Mouse (Mus musculus) liver, embryonic 12.5 days (tissue): ENCODE data around the gene Arid2. TPM values are rescaled to one million over a fixed set of nuclear protein-coding genes. Genes with fewer than 3 reads are reported as not detected.
"Not testable (repeated sequence)": the region's sequence is repeated elsewhere in the genome, so short reads cannot be mapped to it uniquely, and the experiment has no call there.

Experiments
- ATAC-seq: fragments of 200-750 bp; cut with Nextera tagmentation; 2 replicates; pipeline ENCODE4 v1.8.0; 2017; ENCODE audit warnings: moderate number of reproducible peaks, mild to moderate bottlenecking, moderate library complexity
- H3K27ac ChIP-seq: fragments of 300-500 bp; sonication (generic); 2 replicates; pipeline ENCODE4 v1.5.1; 2016; ENCODE audit warnings: mild to moderate bottlenecking
- H3K27me3 ChIP-seq: fragments of 300-500 bp; sonication (generic); replicated peaks from 2 replicates; pipeline ENCODE4 v1.6.1; 2016; ENCODE audit warnings: mild to moderate bottlenecking, moderate library complexity
- H3K36me3 ChIP-seq: fragments of 300-500 bp; sonication (generic); 2 replicates; pipeline ENCODE4 v1.6.1; 2016; ENCODE audit warnings: mild to moderate bottlenecking, moderate library complexity
- H3K4me1 ChIP-seq: fragments of 300-500 bp; sonication (generic); 2 replicates; pipeline ENCODE4 v1.6.1; 2016
- H3K4me2 ChIP-seq: fragments of 300-500 bp; sonication (generic); 2 replicates; pipeline ENCODE4 v1.6.1; 2016; ENCODE audit warnings: mild to moderate bottlenecking, moderate library complexity
- H3K4me3 ChIP-seq: fragments of 300-500 bp; sonication (generic); 2 replicates; pipeline ENCODE4 v1.5.1; 2016; ENCODE audit warnings: mild to moderate bottlenecking, moderate library complexity
- H3K9ac ChIP-seq: fragments of 300-500 bp; sonication (generic); 2 replicates; pipeline ENCODE4 v1.6.1; 2016; ENCODE audit warnings: mild to moderate bottlenecking, moderate library complexity
- H3K9me3 ChIP-seq: fragments of 300-500 bp; sonication (generic); replicated peaks from 2 replicates; pipeline ENCODE4 v1.6.1; 2016; ENCODE audit warnings: mild to moderate bottlenecking, moderate library complexity
- WGBS: fragments of 180-500 bp; shearing (Covaris S2); methylation state at CpG from one replicate; pipeline ENCODE4 v1.1.7; 2016; ENCODE audit not compliant: insufficient replicate concordance; 5-methylcytosine and 5-hydroxymethylcytosine counted together
- polyA plus RNA-seq: library from polyadenylated mRNA; unstranded; fragments of >200 nt; fragmentation: Nextera tagmentation; extraction: Ambion mirVana; gene quantifications from 2 replicates; pipeline ENCODE4 v1.2.1, GENCODE M21; 2016

Gene Arid2
- polyA plus RNA-seq = 14.1 and 14.5 TPM in 2 replicates

GRCm38 (mm10) chr15:96287369-96287975 lies at the start of gene Arid2:
Arid2 (plus strand) TSS chr15:96287518.
- Histone ChIP-seq H3K9me3 (no peaks in the 10 kb centered on the region), H3K4me3 (peak within 1 kb of the TSS; percentile 89), H3K4me2 (peak within 1 kb of the TSS; percentile 92), H3K36me3 (peaks cover 15% of the 10 kb centered on the region), H3K27me3 (no peaks in the 10 kb centered on the region), H3K4me1 (peaks cover 38% of the 10 kb centered on the region), H3K27ac (peak within 1 kb of the TSS; percentile 99), H3K9ac (peak within 1 kb of the TSS; percentile 98)
- peak; percentile 50 for ATAC-seq
- under 1% methylated on average over 51 of the region's 67 CpGs for whole genome bisulfite sequencing

GRCm38 (mm10) chr15:96238071-96238470 lies 49.2 kb upstream of the Arid2 start:
- peak overlapping the region; percentile 22; the same call in 1 of the 2 replicates for H3K27ac ChIP-seq
- no peak overlapping the region for H3K4me3 ChIP-seq
- H3K4me1 ChIP-seq = peaks cover 16% of the 10 kb centered on the region
- H3K36me3 ChIP-seq = no peaks in the 10 kb centered on the region
- H3K27me3 ChIP-seq = peaks cover 5% of the 10 kb centered on the region; the same call in 1 of the 2 replicates
- H3K4me2 ChIP-seq = peak overlapping the region; percentile 36
- no peak overlapping the region for H3K9ac ChIP-seq
- ATAC-seq = peak; percentile 86
- whole genome bisulfite sequencing = 43% methylated on average over 4 of the region's 4 CpGs
- H3K9me3 ChIP-seq = no peaks in the 10 kb centered on the region

DNA sequence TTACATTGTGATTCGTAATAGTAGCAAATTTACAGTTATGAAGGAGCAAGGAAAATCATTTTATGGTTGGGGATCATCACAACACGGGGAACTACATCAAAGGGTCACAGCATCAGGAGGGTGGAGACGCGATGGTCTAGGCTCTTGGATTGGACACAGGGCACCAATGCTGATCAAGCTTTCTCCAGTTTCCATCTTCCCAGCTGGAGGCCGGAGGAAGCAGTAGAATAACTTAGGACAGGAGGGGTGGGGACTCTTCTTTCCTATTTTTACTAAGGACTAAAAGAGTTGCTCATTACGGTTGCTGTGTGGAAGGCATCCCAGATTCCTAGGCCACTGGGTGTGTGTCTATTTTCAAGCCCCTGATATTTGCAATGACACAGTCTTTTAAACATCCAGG lies 43.1 kb upstream of the Arid2 start:
- H3K27ac ChIP-seq = no peak overlapping the region
- no peak overlapping the region for H3K4me2 ChIP-seq
- H3K9me3 ChIP-seq = no peaks in the 10 kb centered on the region
- H3K27me3 ChIP-seq = no peaks in the 10 kb centered on the region
- H3K9ac ChIP-seq = no peak overlapping the region
- no peak overlapping the region for H3K4me3 ChIP-seq
- no peak for ATAC-seq
- 77% methylated on average over 6 of the region's 6 CpGs for WGBS
- no peaks in the 10 kb centered on the region for H3K36me3 ChIP-seq
- H3K4me1 ChIP-seq = no peaks in the 10 kb centered on the region; the same call in 1 of the 2 replicates

GRCm38 (mm10) chr15:96244715-96245114 lies 42.6 kb upstream of the Arid2 start:
- not testable (repeated sequence) for H3K36me3 ChIP-seq, H3K4me1 ChIP-seq, H3K27ac ChIP-seq, H3K27me3 ChIP-seq, H3K4me3 ChIP-seq, H3K9ac ChIP-seq, H3K9me3 ChIP-seq, ATAC-seq, H3K4me2 ChIP-seq
- WGBS = 72% methylated on average over 10 of the region's 10 CpGs

- Histone ChIP-seq H3K9me3 (no peaks in the 10 kb centered on the region), H3K9ac (no peak overlapping the region)
- WGBS = 7% methylated on average over 7 of the region's 7 CpGs
These were observed 33.5 kb upstream of the Arid2 start for GRCm38 (mm10) chr15:96253827-96254226.

GRCm38 (mm10) chr15:96254356-96254755 lies 33.0 kb upstream of the Arid2 start:
- no peak for ATAC-seq
- no peaks in the 10 kb centered on the region for H3K36me3 ChIP-seq
- no peak overlapping the region for H3K9ac ChIP-seq
- H3K27me3 ChIP-seq = peaks cover 26% of the 10 kb centered on the region
- peak overlapping the region; percentile 11; the same call in 1 of the 2 replicates for H3K4me3 ChIP-seq
- peak overlapping the region; percentile 53 for H3K4me2 ChIP-seq
- peaks cover 8% of the 10 kb centered on the region; the same call in 1 of the 2 replicates for H3K4me1 ChIP-seq
- H3K9me3 ChIP-seq = no peaks in the 10 kb centered on the region
- no peak overlapping the region for H3K27ac ChIP-seq
- WGBS = 10% methylated on average over 17 of the region's 17 CpGs

More at GRCm38 (mm10) chr15:96253827-96254226, 33.5 kb upstream of the Arid2 start:
- peaks cover 8% of the 10 kb centered on the region; the same call in 1 of the 2 replicates for H3K4me1 ChIP-seq
- H3K4me2 ChIP-seq = peak overlapping the region; percentile 53
- no peak overlapping the region for H3K27ac ChIP-seq
- H3K27me3 ChIP-seq = peaks cover 26% of the 10 kb centered on the region
- H3K36me3 ChIP-seq = no peaks in the 10 kb centered on the region
- peak overlapping the region; percentile 11; the same call in 1 of the 2 replicates for H3K4me3 ChIP-seq
- no peak for ATAC-seq

DNA sequence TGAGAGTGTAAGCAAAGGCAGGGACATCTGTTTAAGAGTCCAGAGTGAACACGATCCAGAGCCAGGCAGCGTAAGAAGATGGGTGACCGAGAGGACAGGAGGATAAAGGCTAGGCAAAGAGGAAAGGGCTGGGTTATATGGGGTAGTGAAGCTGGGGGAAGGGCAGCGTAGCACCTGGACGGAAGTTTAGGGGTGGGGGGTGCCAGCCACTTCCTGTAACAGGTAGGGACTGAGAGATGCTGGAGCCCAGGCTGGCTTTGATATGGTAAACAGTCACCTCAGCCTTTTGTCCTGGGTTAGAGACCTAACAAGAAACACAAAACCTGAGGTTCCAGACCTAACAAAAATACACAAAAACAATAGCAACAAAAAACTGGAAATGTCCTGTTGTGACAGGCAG lies 29.5 kb upstream of the Arid2 start:
- Histone ChIP-seq H3K4me3 (no peak overlapping the region), H3K9ac (no peak overlapping the region), H3K9me3 (peaks cover 11% of the 10 kb centered on the region; the same call in 1 of the 2 replicates), H3K36me3 (no peaks in the 10 kb centered on the region), H3K4me1 (peaks cover 8% of the 10 kb centered on the region; the same call in 1 of the 2 replicates), H3K27me3 (peaks cover 22% of the 10 kb centered on the region), H3K4me2 (no peak overlapping the region), H3K27ac (no peak overlapping the region)
- ATAC-seq = no peak
- 59% methylated on average over 5 of the region's 5 CpGs for WGBS

- 78% methylated on average over 3 of the region's 3 CpGs for WGBS
- H3K27me3 ChIP-seq = no peaks in the 10 kb centered on the region
- ATAC-seq = no peak
- H3K9me3 ChIP-seq = peaks cover 21% of the 10 kb centered on the region
- H3K4me2 ChIP-seq = no peak overlapping the region
- no peak overlapping the region for H3K4me3 ChIP-seq
- no peaks in the 10 kb centered on the region for H3K4me1 ChIP-seq
- H3K36me3 ChIP-seq = peaks cover 33% of the 10 kb centered on the region
- no peak overlapping the region for H3K27ac ChIP-seq
- H3K9ac ChIP-seq = no peak overlapping the region
These were observed 22.7 kb upstream of the Arid2 start for GRCm38 (mm10) chr15:96264614-96265013.

- peaks cover 49% of the 10 kb centered on the region for H3K36me3 ChIP-seq
- H3K4me1 ChIP-seq = no peaks in the 10 kb centered on the region
- peaks cover 10% of the 10 kb centered on the region for H3K9me3 ChIP-seq
- 82% methylated on average over 9 of the region's 9 CpGs for WGBS
- ATAC-seq = no peak
- no peak overlapping the region for H3K9ac ChIP-seq
- H3K4me2 ChIP-seq = no peak overlapping the region
- no peak overlapping the region for H3K27ac ChIP-seq
- H3K27me3 ChIP-seq = no peaks in the 10 kb centered on the region
- no peak overlapping the region for H3K4me3 ChIP-seq
These were observed 19.4 kb upstream of the Arid2 start for GRCm38 (mm10) chr15:96267933-96268332.

DNA sequence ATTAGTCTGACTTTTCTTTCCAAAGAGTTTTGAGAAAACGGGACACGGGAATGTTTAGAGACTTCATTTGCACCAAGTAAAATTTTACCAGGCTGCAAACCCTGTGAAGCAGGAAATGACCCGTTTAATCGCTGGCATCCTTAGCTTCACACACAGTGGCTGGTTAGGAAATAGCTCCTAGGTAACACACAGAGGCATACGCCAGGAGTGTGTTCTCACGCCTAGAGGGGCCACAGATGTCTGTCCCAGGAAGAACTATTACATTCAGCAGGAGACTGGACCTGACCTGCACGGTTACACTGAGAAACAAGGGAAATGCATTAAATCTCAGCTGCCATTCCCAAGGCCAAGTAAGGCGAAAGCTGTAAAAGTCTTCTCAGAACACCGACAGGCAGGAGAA lies 18.7 kb upstream of the Arid2 start:
- ATAC-seq = no peak
- no peaks in the 10 kb centered on the region for H3K27me3 ChIP-seq
- H3K9ac ChIP-seq = no peak overlapping the region
- no peak overlapping the region for H3K4me3 ChIP-seq
- H3K36me3 ChIP-seq = peaks cover 49% of the 10 kb centered on the region
- H3K4me1 ChIP-seq = no peaks in the 10 kb centered on the region
- no peak overlapping the region for H3K4me2 ChIP-seq
- H3K27ac ChIP-seq = no peak overlapping the region
- H3K9me3 ChIP-seq = peaks cover 10% of the 10 kb centered on the region
- 81% methylated on average over 9 of the region's 9 CpGs for WGBS

DNA sequence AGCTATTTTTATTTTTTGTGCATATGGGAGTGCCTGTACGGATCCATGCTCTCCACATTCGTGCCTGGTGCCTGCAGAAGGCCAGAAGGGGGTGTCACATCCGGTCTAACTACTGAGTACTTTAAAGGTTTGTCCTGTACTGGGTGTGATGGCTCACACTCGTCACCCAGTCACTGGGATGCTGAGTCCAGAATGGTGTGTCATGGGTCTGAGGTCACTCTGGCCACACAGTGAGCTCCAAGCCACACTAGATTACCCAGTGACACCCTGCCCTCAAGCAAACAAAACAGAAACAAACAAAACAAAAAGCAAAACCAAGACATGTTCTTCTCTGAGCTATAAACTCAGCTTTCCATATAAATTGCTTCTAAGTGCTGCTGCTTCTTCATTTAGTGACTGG lies 17.9 kb upstream of the Arid2 start:
- WGBS = 74% methylated on average over 4 of the region's 4 CpGs
- H3K9ac ChIP-seq = no peak overlapping the region
- H3K4me1 ChIP-seq = peaks cover 3% of the 10 kb centered on the region
- no peak for ATAC-seq
- H3K4me2 ChIP-seq = no peak overlapping the region
- no peak overlapping the region for H3K27ac ChIP-seq
- no peaks in the 10 kb centered on the region for H3K27me3 ChIP-seq
- peaks cover 10% of the 10 kb centered on the region for H3K9me3 ChIP-seq
- H3K36me3 ChIP-seq = peaks cover 53% of the 10 kb centered on the region
- H3K4me3 ChIP-seq = no peak overlapping the region

DNA sequence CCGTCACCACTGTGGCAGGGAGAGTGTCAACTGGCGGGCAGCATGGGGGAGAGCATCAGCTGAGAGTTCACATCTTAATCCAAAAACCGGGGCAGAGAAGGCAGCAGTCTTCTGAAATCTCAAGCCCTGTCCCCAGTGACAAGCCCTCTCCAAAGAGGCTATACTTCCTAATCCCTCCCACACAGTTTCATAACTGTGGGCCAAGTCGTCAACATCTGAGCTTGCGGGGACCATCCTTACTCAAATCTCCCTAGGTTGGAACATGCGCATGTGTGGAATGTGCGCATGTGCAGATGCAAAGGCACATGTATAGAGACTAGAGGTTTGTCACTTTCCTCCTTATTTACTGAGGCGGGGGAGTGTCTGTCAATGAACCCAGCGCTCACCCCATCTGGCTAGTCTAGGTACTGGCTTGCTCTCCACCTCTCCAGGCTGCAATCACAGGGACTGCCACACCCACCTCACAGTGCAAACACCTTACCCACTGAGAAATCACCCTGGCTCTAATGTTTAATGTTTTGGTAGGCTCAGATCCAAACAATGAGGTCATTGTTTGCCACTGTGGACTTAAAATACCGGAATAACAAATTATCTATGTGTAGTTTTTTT lies 16.9 kb upstream of the Arid2 start:
- H3K4me1 ChIP-seq = peaks cover 11% of the 10 kb centered on the region
- no peak overlapping the region for H3K27ac ChIP-seq
- H3K4me2 ChIP-seq = no peak overlapping the region
- WGBS = 80% methylated on average over 10 of the region's 10 CpGs
- H3K4me3 ChIP-seq = no peak overlapping the region
- H3K9ac ChIP-seq = no peak overlapping the region
- ATAC-seq = no peak; the same call in 1 of the 2 replicates
- H3K9me3 ChIP-seq = peaks cover 6% of the 10 kb centered on the region; the same call in 1 of the 2 replicates
- no peaks in the 10 kb centered on the region for H3K27me3 ChIP-seq
- peaks cover 57% of the 10 kb centered on the region for H3K36me3 ChIP-seq
